Mouse (Mus musculus) adrenal gland (tissue): Measurements from ENCODE around the gene Tpx2.

Source experiments
- intact Hi-C: fragments of 180-260 bp; cut with DNase I; formaldehyde crosslinking; loops from one replicate; pipeline ENCODE4 v1.15.1; 2025

Gene Tpx2

GRCm38 (mm10) chr2:152861891-152862290, 14.1 kb downstream of the Tpx2 start:
- intact Hi-C loops, result no loop called here

GRCm38 (mm10) chr2:152862638-152863037, 14.9 kb downstream of the Tpx2 start:
- intact Hi-C loops, result no loop called here

DNA sequence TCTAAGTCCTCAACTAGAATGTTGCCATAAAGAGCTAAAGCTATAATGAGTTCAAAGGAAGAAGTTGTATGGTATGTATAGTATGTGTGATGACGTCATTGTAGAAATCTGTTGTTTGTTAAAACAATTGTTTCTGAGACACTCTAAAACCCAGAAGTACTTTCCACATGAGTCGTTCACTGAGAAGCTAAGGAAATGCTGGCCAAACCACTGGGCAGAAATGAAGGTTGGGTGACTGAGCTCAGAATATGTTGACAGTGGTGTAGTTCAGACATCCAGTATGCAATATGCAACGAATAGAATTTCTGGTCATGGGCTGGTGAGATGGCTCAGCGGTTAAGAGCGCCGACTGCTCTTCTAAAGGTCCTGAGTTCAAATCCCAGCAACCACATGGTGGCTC, 15.6 kb downstream of the Tpx2 start:
- intact Hi-C loops, result no loop called here

DNA sequence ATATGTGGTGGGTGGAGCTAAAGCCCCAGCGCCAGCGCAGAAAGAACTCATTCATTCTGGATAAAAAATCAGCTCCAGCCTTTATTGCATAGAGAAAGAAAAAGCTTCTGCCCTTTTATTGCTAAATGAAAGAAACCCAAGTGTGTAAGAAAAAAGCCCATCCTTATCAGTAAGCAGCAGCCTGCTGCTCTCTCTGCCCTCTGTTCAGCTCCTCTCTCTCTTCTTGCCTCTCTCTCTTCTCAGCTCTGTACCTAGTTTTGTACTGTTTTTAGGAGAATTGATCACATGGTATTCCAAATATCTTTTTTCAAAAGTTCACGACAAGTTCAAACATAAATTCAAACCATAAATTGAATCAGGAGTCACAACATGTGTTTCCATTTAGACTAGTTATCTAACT, 30.5 kb downstream of the Tpx2 start:
- intact Hi-C loops, result no loop called here

DNA sequence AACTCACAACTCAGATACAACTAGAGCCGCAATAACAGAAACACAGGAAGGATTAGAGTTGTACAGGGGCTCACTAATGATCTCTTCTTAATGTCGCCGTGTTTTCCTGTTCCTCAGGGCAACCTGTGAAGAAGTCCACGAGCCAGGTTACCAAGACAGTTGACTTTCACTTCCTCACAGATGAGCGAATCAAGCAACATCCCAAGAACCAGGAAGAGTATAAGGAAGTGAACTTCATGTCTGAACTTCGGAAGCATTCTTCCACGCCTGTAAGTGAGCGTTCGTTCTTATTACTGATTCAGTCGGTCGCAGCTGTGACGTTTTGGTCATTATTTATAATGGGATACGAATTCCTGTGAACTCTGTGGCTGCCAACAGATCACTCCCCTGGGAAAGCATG, 33.1 kb downstream of the Tpx2 start:
- intact Hi-C loops, result no loop called here

DNA sequence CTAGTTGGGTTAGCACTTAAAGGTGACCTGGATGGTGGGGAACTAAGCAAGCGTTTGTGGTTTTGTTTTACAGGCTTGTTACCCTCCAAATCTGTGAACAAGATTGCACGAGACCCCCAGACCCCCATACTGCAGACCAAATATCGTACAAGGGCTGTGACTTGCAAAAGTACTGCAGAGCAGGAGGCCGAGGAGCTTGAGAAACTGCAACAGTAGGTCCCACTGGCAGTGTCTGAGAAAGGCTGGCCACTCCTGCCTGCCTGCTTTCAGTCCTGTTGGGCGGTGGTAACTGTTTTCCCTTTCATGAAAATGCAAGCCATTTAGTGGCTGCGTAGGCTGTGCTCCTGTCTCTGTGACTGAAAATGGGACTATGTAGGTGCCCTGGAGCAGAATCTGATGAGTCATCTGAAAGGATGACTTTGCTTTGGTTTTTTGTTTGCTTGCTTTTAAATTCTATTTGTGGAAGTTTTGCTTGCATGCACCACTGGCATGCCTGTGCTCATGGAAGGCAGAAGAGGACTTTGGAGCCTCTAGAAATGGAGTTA, 36.4 kb downstream of the Tpx2 start:
- intact Hi-C loops, result no loop called here

- intact Hi-C loops, result no loop called here
These were observed 39.5 kb downstream of the Tpx2 start for GRCm38 (mm10) chr2:152887230-152887629.

DNA sequence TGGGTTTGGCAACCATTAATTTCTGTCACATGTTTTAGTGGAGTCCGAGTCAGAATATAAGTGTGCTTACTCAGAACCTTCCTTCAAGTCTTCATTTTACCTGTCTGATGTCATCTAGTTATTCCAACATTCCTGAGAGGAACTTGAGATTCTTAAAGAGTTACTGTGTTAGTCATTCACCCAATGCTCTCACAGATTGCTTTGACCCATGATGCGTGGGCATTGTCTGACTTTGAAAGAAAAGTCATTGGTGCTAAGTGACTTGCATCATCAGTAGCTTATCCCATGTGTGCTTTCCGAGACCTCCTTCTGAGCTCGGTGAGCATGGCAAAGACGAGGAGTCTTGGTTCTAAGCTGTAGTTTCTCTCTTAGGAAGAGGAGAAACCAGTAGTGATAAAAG, 41.0 kb downstream of the Tpx2 start:
- intact Hi-C loops, result no loop called here

- intact Hi-C loops, result no loop called here
These were observed 48.1 kb downstream of the Tpx2 start for GRCm38 (mm10) chr2:152895834-152896233.

GRCm38 (mm10) chr2:152896926-152897325, 49.2 kb downstream of the Tpx2 start:
- intact Hi-C loops, result no loop called here

- intact Hi-C loops, result no loop called here
These were observed 51.2 kb downstream of the Tpx2 start for GRCm38 (mm10) chr2:152899011-152899410.

- intact Hi-C loops, result no loop called here
These were observed 53.5 kb downstream of the Tpx2 start for GRCm38 (mm10) chr2:152901296-152901695.

DNA sequence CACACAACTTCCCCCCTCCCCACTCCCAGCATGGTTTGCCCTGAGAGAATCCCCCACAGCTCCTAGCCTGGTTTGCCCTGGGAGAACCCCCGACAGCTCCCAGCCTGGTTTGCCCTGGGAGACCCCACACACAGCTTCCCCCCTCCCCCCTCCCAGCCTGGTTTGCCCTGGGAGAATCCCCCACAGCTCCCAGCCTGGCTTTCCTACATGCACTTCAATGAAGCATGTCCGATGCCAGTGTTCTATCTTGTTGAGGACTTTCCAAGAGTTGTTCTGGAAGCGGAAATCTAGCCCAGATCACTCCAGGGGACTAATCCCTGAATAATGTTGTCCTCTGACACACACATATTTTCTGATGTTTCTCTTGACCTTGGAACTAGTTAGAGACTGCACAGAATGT, 54.9 kb downstream of the Tpx2 start:
- intact Hi-C loops, result no loop called here

- intact Hi-C loops, result no loop called here
These were observed 55.8 kb downstream of the Tpx2 start for GRCm38 (mm10) chr2:152903586-152903985.

DNA sequence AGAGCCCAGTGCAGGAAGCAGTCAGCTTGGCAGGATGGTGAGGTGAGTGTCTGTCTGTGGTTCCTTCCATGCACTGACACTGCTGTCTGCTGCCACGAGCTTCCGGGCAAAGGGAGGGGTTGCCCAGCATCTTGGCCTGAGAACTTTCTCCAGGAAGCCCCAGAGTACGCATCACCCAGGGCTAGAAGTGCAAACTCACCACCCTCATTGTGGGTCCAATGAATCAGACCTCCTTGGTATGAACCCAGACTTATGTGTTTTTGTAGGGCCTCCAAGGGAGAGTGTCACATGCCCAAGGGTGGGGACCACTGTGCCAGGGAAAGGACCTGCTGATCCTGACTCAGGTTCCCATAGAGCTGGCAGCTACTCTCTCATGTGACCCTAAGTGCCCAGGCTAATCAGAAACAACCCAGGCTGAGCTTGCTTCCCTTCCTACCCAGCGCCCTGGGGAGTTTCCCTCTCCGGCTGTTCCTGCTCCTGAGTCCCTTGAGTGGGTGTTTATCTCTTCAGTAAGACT, 56.4 kb downstream of the Tpx2 start:
- intact Hi-C loops, result no loop called here

DNA sequence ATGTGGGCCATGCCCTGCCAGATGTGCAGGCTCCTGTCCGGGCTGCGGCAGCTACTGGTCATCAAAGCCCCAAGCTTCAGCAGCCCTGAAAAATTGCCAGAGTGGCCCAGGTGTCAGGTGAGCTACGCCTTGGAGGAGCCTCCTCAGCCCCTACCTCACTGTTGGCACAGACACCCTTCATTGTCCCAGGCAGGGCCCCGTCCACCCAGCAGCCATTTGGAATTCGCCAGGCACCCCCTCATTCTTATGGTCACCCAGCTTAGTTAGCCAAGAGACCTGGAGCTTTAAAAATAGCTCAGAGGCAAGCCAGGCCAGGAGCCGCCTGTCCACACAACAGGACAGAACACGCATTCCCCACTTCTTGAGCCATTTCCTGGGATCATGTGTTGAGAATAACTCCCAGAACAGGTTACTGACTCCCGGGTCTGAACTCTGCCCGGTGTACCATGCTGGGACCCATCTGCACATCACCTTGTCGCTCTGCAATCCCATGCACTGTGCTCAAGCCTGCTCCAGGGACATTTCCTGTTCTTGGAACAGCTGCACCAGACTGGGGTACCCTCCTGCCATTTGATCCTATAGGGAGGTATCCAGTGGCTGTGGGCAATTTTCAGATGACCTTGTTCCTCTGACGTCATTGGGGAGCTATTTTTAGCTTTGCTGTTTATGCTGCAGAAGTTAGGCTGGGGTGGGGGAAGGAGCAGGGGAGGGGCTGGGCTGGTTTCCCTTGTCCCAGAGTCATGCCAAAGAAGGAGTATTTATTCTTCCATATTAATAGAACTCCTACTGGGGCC, 57.5 kb downstream of the Tpx2 start:
- intact Hi-C loops, result no loop called here

DNA sequence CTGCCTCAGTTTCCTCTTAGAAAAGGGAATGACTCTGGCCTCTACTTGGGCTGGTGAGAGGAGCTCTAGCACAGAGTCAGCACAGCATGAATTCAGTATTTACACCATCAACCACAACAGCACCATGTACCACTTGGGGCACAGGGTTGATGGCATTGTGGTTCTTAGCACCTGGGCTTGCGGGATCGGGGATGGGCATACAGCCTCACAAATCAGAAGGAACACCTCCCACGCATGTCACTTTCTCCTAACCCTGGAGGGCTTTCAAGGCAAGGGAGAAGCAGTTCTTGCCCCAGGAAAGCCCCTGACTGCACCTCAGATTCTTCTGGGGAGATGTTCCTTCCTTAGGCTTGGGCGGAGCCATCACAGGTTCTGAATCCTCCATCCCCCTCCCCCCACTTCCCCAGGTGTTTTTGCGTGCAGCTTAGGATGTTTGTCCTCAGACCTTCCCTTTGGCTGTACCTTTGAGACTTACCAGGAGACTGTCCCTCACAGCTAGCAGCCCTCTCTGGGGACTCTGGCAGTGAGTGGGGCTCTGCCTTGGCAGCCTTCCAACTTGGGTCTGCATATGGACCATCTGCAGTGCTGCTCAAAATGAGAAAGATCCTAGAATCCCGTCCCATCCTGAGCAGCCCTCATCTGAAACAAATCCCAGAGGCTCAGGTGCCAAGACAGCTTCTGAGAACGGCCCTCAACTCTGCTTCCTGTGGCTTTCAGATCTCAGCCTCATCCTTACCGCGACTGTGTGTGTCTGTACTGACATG, 58.7 kb downstream of the Tpx2 start:
- intact Hi-C loops, result no loop called here

DNA sequence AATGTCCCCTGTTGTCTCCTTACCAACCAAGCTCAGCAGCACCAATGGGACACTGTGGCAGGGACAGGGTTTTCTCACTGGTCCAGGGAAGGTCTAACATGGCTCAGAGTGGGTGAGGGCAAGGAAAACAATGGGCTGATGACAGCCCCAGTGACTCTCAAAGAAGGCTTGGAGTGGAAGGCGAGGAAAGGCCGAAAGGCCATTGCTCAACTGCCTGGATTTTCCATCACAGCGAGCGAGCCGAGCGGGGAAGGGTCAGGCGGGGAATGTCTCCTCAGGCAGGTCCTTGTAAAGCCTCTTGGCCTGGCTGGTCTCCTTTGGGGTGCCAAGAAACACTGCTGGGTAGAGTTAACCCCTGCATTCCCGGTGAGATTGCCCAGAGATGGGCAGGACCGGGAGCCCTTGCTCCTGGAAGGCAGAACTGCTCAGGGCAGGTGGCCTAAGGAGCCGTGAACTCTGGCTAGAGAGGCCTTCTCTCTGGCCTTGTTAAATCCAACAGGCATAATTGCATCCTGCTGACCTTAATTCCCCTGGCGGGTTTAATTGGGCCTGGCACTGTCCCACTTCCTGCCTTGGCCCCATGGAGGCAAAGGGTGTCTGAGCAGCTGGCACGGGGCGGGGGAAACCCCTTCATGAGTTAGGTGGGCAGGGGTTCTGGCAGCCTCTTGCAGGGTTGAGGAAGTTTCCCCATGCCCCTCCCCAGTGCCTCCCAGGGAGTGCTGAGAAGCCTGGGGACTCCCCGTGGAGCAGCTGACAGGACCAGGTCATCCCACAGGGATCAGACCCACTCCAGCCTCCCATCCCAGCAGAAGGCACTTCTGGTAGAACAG, 59.6 kb downstream of the Tpx2 start:
- intact Hi-C loops, result no loop called here

GRCm38 (mm10) chr2:152909848-152910247, 62.1 kb downstream of the Tpx2 start:
- intact Hi-C loops, result loop anchor here (5.0 kb wide), 1 partner anchor 227 kb away; no protein-coding TSS in a partner anchor

GRCm38 (mm10) chr2:152911031-152911430, 63.3 kb downstream of the Tpx2 start, which contains the start of gene Mylk2:
Mylk2 (plus strand) TSS chr2:152911352.
- intact Hi-C loops, result loop anchor here (5.0 kb wide), 1 partner anchor 226 kb away; no protein-coding TSS in a partner anchor

DNA sequence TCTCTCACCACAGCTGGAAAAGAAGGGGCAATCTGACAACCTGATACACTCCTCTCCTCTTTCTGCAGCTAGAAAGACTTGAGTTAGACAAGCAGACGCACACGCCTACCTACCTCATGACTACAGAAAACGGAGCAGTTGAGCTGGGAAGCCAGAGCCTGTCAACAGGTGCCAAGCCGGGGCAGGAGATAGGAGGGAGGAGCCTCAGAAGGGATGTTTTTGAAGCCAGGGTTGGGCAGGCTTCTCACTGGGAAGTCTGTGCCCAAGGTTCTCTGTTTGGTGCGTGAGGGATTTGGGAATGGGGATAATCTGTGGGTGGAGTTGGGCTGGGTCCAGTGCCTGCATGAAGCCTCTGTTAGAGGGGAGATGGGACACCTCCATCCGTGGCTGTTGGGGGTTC, 63.7 kb downstream of the Tpx2 start:
- intact Hi-C loops, result loop anchor here (5.0 kb wide), 1 partner anchor 226 kb away; no protein-coding TSS in a partner anchor
